Mouse (Mus musculus): ENCODE results near the gene Dydc2.

DNA sequence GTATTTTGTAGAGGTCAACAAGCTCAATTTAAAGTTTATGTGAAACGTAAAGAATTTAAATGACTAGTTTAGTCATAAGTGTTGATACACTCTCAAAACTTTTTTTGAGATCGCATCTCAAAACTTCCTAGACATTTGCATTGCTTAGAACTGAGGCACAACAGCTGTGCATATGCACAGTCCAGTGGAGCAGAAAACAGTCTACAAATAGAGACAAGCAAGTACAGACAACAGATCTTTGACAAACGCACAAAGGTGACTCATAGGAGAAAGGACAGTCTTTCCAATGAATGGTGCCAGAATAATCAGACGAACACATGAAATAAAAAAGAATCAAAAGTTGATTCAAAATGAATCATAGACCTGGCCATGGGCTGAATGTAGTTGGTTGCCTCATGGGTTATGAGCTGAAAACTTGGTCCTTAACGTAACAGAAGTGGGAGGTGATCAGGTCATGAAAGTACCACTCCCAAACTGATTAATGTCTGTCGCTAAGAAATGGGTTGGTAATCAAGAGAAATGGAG is 38.0 kb downstream of the Dydc2 start:
- no peak for TF ChIP-seq CTCF (IDR thresholded peaks at IDR 0.05; ENCODE audit: extremely low read depth, insufficient read depth, insufficient read length, insufficient replicate concordance)
- TF ChIP-seq POLR2A (IDR thresholded peaks at IDR 0.05; ENCODE audit: low read depth, low read length): no peak
